Mouse (Mus musculus) midbrain, embryonic 16.5 days (tissue): ENCODE measurements around the gene Pnpla5. TPM values are rescaled to one million over a fixed set of nuclear protein-coding genes. Genes with fewer than 3 reads are reported as not detected.
A peak's percentile ranks its signal among the peaks of the same experiment; 100 is the strongest.
"Not testable (repeated sequence)": the region's sequence is repeated elsewhere in the genome, so short reads cannot be mapped to it uniquely, and the experiment has no call there.

Experiments
- ATAC-seq: fragments of 200-750 bp; cut with Nextera tagmentation; 2 replicates; pipeline ENCODE4 v1.8.0; 2017; ENCODE audit warnings: moderate TSS enrichment
- H3K27ac ChIP-seq: fragments of 300-500 bp; sonication (generic); 2 replicates; pipeline ENCODE4 v1.5.1; 2014; ENCODE audit warnings: mild to moderate bottlenecking, low read length, mixed read lengths
- H3K27me3 ChIP-seq: fragments of 300-500 bp; sonication (generic); 2 replicates; pipeline ENCODE4 v1.6.1; 2014; ENCODE audit warnings: low read depth, low read length, mixed read lengths; ENCODE audit not compliant: control insufficient read depth, insufficient read depth
- H3K36me3 ChIP-seq: fragments of 300-500 bp; sonication (generic); 2 replicates; pipeline ENCODE4 v1.6.1; 2014; ENCODE audit warnings: mild to moderate bottlenecking, low read length, moderate library complexity, mixed read lengths; ENCODE audit not compliant: control insufficient read depth, insufficient read depth
- H3K4me1 ChIP-seq: fragments of 300-500 bp; sonication (generic); 2 replicates; pipeline ENCODE4 v1.6.1; 2014; ENCODE audit warnings: mild to moderate bottlenecking, low read length, mixed read lengths; ENCODE audit not compliant: control insufficient read depth, insufficient read depth
- H3K4me2 ChIP-seq: fragments of 300-500 bp; sonication (generic); 2 replicates; pipeline ENCODE4 v1.6.1; 2014; ENCODE audit warnings: mild to moderate bottlenecking, low read length, mixed read lengths
- H3K4me3 ChIP-seq: fragments of 300-500 bp; sonication (generic); 2 replicates; pipeline ENCODE4 v1.5.1; 2014; ENCODE audit warnings: low read depth, mild to moderate bottlenecking, low read length, moderate library complexity, mixed read lengths
- H3K9ac ChIP-seq: fragments of 300-500 bp; sonication (generic); 2 replicates; pipeline ENCODE4 v1.6.1; 2014; ENCODE audit warnings: low read depth, low read length, mixed read lengths
- H3K9me3 ChIP-seq: fragments of 300-500 bp; sonication (generic); replicated peaks from 2 replicates; pipeline ENCODE4 v1.6.1; 2014; ENCODE audit warnings: mild to moderate bottlenecking, low read length, mixed read lengths; ENCODE audit not compliant: control insufficient read depth, poor library complexity, severe bottlenecking
- WGBS: fragments of 180-500 bp; shearing (Covaris S2); extraction: QIAGEN DNeasy Blood & Tissue Kit; methylation state at CpG from one replicate; pipeline ENCODE4 v1.1.7; 2014; 5-methylcytosine and 5-hydroxymethylcytosine counted together
- polyA plus RNA-seq: library from polyadenylated mRNA; unstranded; fragments of >200 nt; fragmentation: Nextera tagmentation; extraction: Ambion mirVana; gene quantifications from 2 replicates; pipeline ENCODE4 v1.2.1, GENCODE M21; 2015

Gene Pnpla5
- polyA plus RNA-seq, 1 experiment from 2014 or later: not detected

GRCm38 (mm10) chr15:84105105-84105923 is 17.7 kb downstream of the Pnpla5 start, which contains the start of gene Sult4a1:
Sult4a1 (minus strand) TSS chr15:84105754.
- Histone ChIP-seq H3K4me1 (peaks cover 20% of the 10 kb centered on the region), H3K9me3 (no peaks in the 10 kb centered on the region), H3K4me3 (peak within 1 kb of the TSS; percentile 59), H3K27ac (peak within 1 kb of the TSS; percentile 30), H3K36me3 (no peaks in the 10 kb centered on the region), H3K27me3 (no peaks in the 10 kb centered on the region), H3K9ac (peak within 1 kb of the TSS; percentile 75), H3K4me2 (peak within 1 kb of the TSS; percentile 57)
- WGBS: 2% methylated on average over 77 of the region's 77 CpGs
- peak; percentile 69 for ATAC-seq

GRCm38 (mm10) chr15:84104626-84105025 is 18.3 kb downstream of the Pnpla5 start:
- peak; percentile 11; the same call in 1 of the 2 replicates for ATAC-seq
- H3K4me3 ChIP-seq: peak overlapping the region; percentile 59
- no peak overlapping the region for H3K27ac ChIP-seq
- no peaks in the 10 kb centered on the region for H3K27me3 ChIP-seq
- H3K9me3 ChIP-seq: no peaks in the 10 kb centered on the region
- peak overlapping the region; percentile 57 for H3K4me2 ChIP-seq
- peak overlapping the region; percentile 75 for H3K9ac ChIP-seq
- H3K36me3 ChIP-seq: no peaks in the 10 kb centered on the region
- WGBS: 83% methylated on average over 7 of the region's 7 CpGs
- H3K4me1 ChIP-seq: peaks cover 20% of the 10 kb centered on the region

- H3K9ac ChIP-seq, ATAC-seq, H3K4me1 ChIP-seq, H3K9me3 ChIP-seq, H3K4me3 ChIP-seq, H3K27me3 ChIP-seq, H3K4me2 ChIP-seq, H3K27ac ChIP-seq, H3K36me3 ChIP-seq: not testable (repeated sequence)
- 94% methylated on average over 15 of the region's 15 CpGs for WGBS
These were observed 25.4 kb downstream of the Pnpla5 start for GRCm38 (mm10) chr15:84097536-84097935.

- ATAC-seq: no peak
- Histone ChIP-seq H3K9ac (no peak overlapping the region), H3K27ac (no peak overlapping the region), H3K4me3 (no peak overlapping the region), H3K4me2 (no peak overlapping the region), H3K36me3 (0 out of 2 replicates have a peak, but pooled peaks cover 5% of the 10 kb centered on the region), H3K9me3 (no peaks in the 10 kb centered on the region), H3K4me1 (no peaks in the 10 kb centered on the region), H3K27me3 (no peaks in the 10 kb centered on the region)
- 83% methylated on average over 8 of the region's 8 CpGs for WGBS
These were observed 26.9 kb downstream of the Pnpla5 start for GRCm38 (mm10) chr15:84096051-84096450.

GRCm38 (mm10) chr15:84094921-84095320 is 28.1 kb downstream of the Pnpla5 start:
- Histone ChIP-seq H3K27ac (no peak overlapping the region), H3K4me2 (no peak overlapping the region), H3K4me1 (no peaks in the 10 kb centered on the region), H3K27me3 (no peaks in the 10 kb centered on the region), H3K9me3 (no peaks in the 10 kb centered on the region), H3K36me3 (0 out of 2 replicates have a peak, but pooled peaks cover 5% of the 10 kb centered on the region), H3K4me3 (no peak overlapping the region), H3K9ac (no peak overlapping the region)
- ATAC-seq: no peak
- WGBS: 71% methylated on average over 7 of the region's 7 CpGs

GRCm38 (mm10) chr15:84086775-84087174 is 36.2 kb downstream of the Pnpla5 start:
- no peaks in the 10 kb centered on the region for H3K4me1 ChIP-seq
- ATAC-seq: no peak
- H3K9ac ChIP-seq: no peak overlapping the region
- H3K27me3 ChIP-seq: no peaks in the 10 kb centered on the region
- H3K4me2 ChIP-seq: no peak overlapping the region
- H3K27ac ChIP-seq: no peak overlapping the region
- no peaks in the 10 kb centered on the region for H3K9me3 ChIP-seq
- WGBS: 62% methylated on average over 9 of the region's 9 CpGs
- H3K36me3 ChIP-seq: peaks cover 3% of the 10 kb centered on the region; the same call in 1 of the 2 replicates
- no peak overlapping the region for H3K4me3 ChIP-seq

GRCm38 (mm10) chr15:84086364-84086763 is 36.6 kb downstream of the Pnpla5 start:
- H3K4me1 ChIP-seq: no peaks in the 10 kb centered on the region
- WGBS: 47% methylated on average over 12 of the region's 12 CpGs
- H3K36me3 ChIP-seq: peaks cover 3% of the 10 kb centered on the region; the same call in 1 of the 2 replicates
- no peak for ATAC-seq
- H3K4me2 ChIP-seq: no peak overlapping the region
- H3K9ac ChIP-seq: no peak overlapping the region
- H3K9me3 ChIP-seq: no peaks in the 10 kb centered on the region
- no peak overlapping the region for H3K4me3 ChIP-seq
- no peak overlapping the region for H3K27ac ChIP-seq
- H3K27me3 ChIP-seq: no peaks in the 10 kb centered on the region

GRCm38 (mm10) chr15:84080069-84080468 is 42.9 kb downstream of the Pnpla5 start:
- WGBS: 82% methylated on average over 7 of the region's 7 CpGs
- H3K36me3 ChIP-seq: peaks cover 3% of the 10 kb centered on the region; the same call in 1 of the 2 replicates
- H3K27me3 ChIP-seq: no peaks in the 10 kb centered on the region
- H3K9me3 ChIP-seq: no peaks in the 10 kb centered on the region
- H3K9ac ChIP-seq: no peak overlapping the region
- H3K4me3 ChIP-seq: no peak overlapping the region
- no peak overlapping the region for H3K27ac ChIP-seq
- no peak for ATAC-seq
- 0 out of 2 replicates have a peak, but pooled peaks cover 3% of the 10 kb centered on the region for H3K4me1 ChIP-seq
- no peak overlapping the region for H3K4me2 ChIP-seq

GRCm38 (mm10) chr15:84079519-84079918 is 43.5 kb downstream of the Pnpla5 start:
- Histone ChIP-seq H3K27me3 (no peaks in the 10 kb centered on the region), H3K9ac (no peak overlapping the region), H3K36me3 (peaks cover 3% of the 10 kb centered on the region; the same call in 1 of the 2 replicates), H3K27ac (no peak overlapping the region), H3K4me3 (no peak overlapping the region), H3K9me3 (no peaks in the 10 kb centered on the region), H3K4me2 (no peak overlapping the region), H3K4me1 (peaks cover 6% of the 10 kb centered on the region; the same call in 1 of the 2 replicates)
- 81% methylated on average over 2 of the region's 2 CpGs for WGBS
- no peak for ATAC-seq
